10 mouse cellular contexts compared by ENCODE assay signal in the genomic region with DNA sequence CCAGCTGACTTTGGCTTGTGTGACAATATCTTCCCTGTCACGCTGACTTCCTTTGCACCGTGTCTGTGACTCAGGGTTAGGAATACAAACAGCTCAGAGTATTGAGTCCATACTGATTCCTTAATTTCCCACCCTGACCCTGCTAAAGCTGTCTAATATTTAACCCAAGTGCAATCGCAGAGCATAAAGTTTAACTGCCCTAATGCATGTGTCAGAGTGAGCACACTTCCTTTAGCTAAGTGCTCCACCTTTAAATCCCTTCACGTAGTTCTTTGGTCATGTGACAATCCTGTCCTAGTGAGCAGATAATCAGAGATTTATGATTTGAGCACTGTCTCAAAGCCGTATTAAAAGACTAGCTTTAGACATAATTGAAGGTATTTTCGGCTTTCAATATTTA.
DNase-seq lines count a peak whose midpoint lies in the region; ATAC-seq and TF ChIP-seq lines count a peak whose summit lies in the region.
"Had no signal": no experiment of that assay in that cellular context is flagged by ENCODE, and none has a peak within 500 bp of the region (broad histone marks: within the 10 kb centered on the region; RNA-seq: fewer than 3 reads in every experiment).

No protein-coding gene starts in this region.

- in situ Hi-C loops in Patski (cut with MboI; ENCODE audit: low pct_unique_long_range_greater_than_20kb): no loop called here

- H3K79me3 ChIP-seq in C2C12 (ENCODE audit: low read depth): peaks cover 26% of the 10 kb centered on the region

- peaks cover 5% of the 10 kb centered on the region; the same call in 1 of the 2 replicates for H3K4me1 ChIP-seq in liver, embryonic 12.5 days

- H3K4me3 ChIP-seq in C2C12 (ENCODE audit: insufficient read depth, poor library complexity, severe bottlenecking): no peak overlapping the region
- H3K4me3 ChIP-seq in liver, embryonic 12.5 days: no peak overlapping the region
- H3K4me3 ChIP-seq: forebrain, embryonic 12.5 days had no signal

- peaks cover 71% of the 10 kb centered on the region for H3K79me2 ChIP-seq in C2C12 (ENCODE audit: control insufficient read depth, insufficient read depth)

- POLR2A ChIA-PET in Patski (lab: Charles Lee): interaction anchor here (0.6 to 2.9 kb wide), 7 partner anchors 12 to 314 kb away, joined by 3 to 8 read pairs (median 4); no protein-coding TSS in a partner anchor

- WGBS in liver, embryonic 12.5 days (ENCODE audit: insufficient replicate concordance): 51% methylated on average over 6 of the region's 6 CpGs

- H3K27me3 ChIP-seq in C2C12 (ENCODE audit: control insufficient read depth, insufficient read depth, insufficient read length) (no peaks in the 10 kb centered on the region), Patski (no peaks in the 10 kb centered on the region)
- no peaks in the 10 kb centered on the region for H3K27me3 ChIP-seq in liver, embryonic 12.5 days (replicated peaks)
- H3K27me3 ChIP-seq: forebrain, embryonic 12.5 days had no signal

- peak overlapping the region; percentile 57 for H3ac ChIP-seq in C2C12 (ENCODE audit: control insufficient read depth, insufficient read length, low read depth)

- no peak overlapping the region for H3K9ac ChIP-seq in liver, embryonic 12.5 days
- H3K9ac ChIP-seq: forebrain, embryonic 12.5 days had no signal

- peak overlapping the region; percentile 43; the same call in 1 of the 2 replicates for H3K4me2 ChIP-seq in liver, embryonic 12.5 days
- H3K4me2 ChIP-seq: forebrain, embryonic 12.5 days; midbrain, embryonic 11.5 days had no signal

- ATAC-seq in Patski: peak; percentile 18
- 0 out of 2 replicates have a peak, but pooled peaks have one; percentile 30 for ATAC-seq in liver, embryonic 12.5 days

- CTCF ChIA-PET in Patski (lab: Charles Lee): interaction anchor here (0.8 to 2.4 kb wide), 5 partner anchors 12 to 60 kb away, joined by 3 to 12 read pairs (median 4); no protein-coding TSS in a partner anchor

- no peak for TF ChIP-seq CTCF in C2C12 (IDR thresholded peaks at IDR 0.05; ENCODE audit: control insufficient read depth, insufficient read depth, insufficient read length)
- no peak for TF ChIP-seq CTCF in Patski (IDR thresholded peaks at IDR 0.05)

- peaks cover 29% of the 10 kb centered on the region for H3K36me3 ChIP-seq in C2C12 (ENCODE audit: control insufficient read depth, insufficient read depth)
- H3K36me3 ChIP-seq in liver, embryonic 12.5 days: no peaks in the 10 kb centered on the region
- H3K36me3 ChIP-seq: forebrain, embryonic 12.5 days; G1E had no signal

- no peaks in the 10 kb centered on the region for H3K9me3 ChIP-seq in liver, embryonic 12.5 days (replicated peaks)
- H3K9me3 ChIP-seq: forebrain, embryonic 12.5 days; G1E had no signal

- peak; percentile 36 for DNase-seq in kidney, adult 11 months
- no peak for DNase-seq in kidney, adult 18-20 months
- no peak for DNase-seq in Patski (ENCODE audit: low read depth, low spot score)
- DNase-seq in right cerebral cortex, postnatal 25 days: no peak
- DNase-seq in thymus, postnatal 14 days: no peak

- H3K27ac ChIP-seq in liver, embryonic 12.5 days: no peak overlapping the region
- H3K27ac ChIP-seq: forebrain, embryonic 12.5 days had no signal

TF ChIP-seq in C2C12, 6 proteins besides CTCF, POLR2A, EP300 and RAD21:
- TF ChIP-seq USF1 (IDR thresholded peaks at IDR 0.05; ENCODE audit: low read depth) (peak; percentile 87), CEBPB (IDR thresholded peaks at IDR 0.05; ENCODE audit: low read depth) (no peak)
